Mouse (Mus musculus) cerebellum, adult 2 months (tissue): ENCODE data around the gene Gcnt7.

Experiments
- CTCF ChIP-seq: fragments of 200-500 bp; IDR thresholded peaks from 2 replicates; pipeline ENCODE4 v1.5.1; 2011; ENCODE audit warnings: low read depth, mild to moderate bottlenecking, control low read depth, low read length, moderate library complexity, borderline replicate concordance; ENCODE audit not compliant: insufficient read depth
- POLR2A ChIP-seq: fragments of 200-500 bp; IDR thresholded peaks from 2 replicates; pipeline ENCODE4 v1.6.1; 2011; ENCODE audit warnings: low read length, control low read depth, borderline replicate concordance; ENCODE audit not compliant: insufficient read depth

GRCm38 (mm10) chr2:172411091-172411490 is 47.3 kb downstream of the Gcnt7 start:
- no peak for TF ChIP-seq CTCF
- no peak for TF ChIP-seq POLR2A
